Mouse (Mus musculus) right cerebral cortex, postnatal 4 days (tissue): ENCODE results near the gene Diablo.

Source experiments
- DNase-seq: peaks from one replicate; pipeline ENCODE4 v3.0.0-alpha.2; 2022

Gene Diablo

DNA sequence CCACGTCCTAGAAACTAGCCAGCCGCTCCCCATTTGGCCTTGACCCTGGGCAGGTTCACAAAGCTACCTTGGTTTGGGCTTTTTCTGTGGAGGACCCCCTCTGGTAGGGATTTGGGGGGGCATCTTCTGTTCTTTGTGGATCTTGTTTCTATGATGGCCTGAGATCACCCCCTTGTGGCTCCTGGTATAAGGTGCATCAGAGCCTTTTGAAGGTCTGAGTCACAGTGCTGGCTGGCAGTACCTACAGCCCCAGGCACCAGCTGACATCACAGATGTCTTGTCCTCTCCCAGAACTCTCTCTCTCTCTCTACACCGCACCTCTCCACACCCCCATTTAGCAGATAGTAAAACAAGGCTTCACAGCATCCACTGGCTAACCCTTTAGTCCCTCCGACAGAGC lies 24.3 kb downstream of the Diablo start:
- no peak for DNase-seq

DNA sequence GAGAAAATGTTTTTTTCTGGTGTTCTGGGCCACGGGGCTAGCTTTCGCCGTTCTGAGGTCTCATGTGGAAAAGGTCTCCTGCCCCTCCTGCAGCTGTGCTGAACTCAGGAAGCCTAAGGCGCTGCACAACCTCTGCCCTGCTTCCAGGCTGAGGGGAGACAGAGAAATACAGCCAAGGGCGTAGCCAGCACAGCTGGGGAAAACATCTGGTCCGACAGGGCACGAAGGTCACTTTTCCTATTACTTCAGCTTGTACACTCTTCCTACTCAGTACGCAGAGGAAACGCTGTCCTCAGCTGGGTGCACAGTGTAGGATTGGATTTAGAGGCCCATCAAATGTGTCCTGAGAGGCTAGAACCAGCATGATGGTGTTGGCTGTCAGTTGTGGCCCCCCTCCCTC lies 34.0 kb downstream of the Diablo start:
- no peak for DNase-seq

DNA sequence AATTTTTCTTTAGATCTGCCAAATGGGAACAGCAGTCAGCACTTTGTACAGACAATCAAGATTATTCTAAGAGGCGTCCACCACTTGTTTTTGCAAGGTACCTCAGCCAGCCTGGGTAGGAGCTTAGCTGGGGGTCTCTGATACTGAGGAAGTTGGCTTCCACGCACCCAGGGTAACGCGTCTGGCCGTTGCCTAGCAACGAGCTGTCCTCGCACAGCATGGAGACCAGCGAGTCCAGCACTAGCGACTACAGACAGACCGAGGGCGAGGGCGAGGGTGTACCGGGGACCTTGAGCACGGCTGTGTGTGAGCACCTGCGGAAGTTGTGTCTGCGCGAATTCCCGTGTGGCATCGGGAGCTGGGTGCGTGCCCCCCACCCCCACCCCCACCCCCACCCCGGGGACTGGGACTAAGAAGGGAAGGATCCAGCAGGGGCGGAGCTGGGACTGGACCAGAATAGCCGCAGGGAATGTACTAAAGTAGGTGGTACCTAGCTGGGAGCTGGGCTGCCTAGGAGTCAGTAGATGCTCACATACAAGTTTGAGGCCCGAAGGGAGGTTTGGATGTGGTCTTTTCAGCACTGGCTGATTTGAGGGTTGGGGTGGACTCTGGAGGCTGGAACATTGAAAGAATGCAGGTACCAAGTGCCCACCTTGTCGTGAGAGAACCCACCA lies 34.7 kb downstream of the Diablo start, which contains the start of the genes Lrrc43 and Il31:
Gene Lrrc43, plus strand, starts transcription at position 194 of the 674 bp plus-strand sequence.
Gene Il31, minus strand, starts transcription at position 378 of the 674 bp plus-strand sequence.
- DNase-seq = no peak

- DNase-seq = no peak
Observed at GRCm38 (mm10) chr5:123487659-123488395, 36.1 kb downstream of the Diablo start.

GRCm38 (mm10) chr5:123473817-123474216 lies 50.2 kb downstream of the Diablo start:
- DNase-seq = no peak

- no peak for DNase-seq
Observed at GRCm38 (mm10) chr5:123470784-123471400, 53.1 kb downstream of the Diablo start.

DNA sequence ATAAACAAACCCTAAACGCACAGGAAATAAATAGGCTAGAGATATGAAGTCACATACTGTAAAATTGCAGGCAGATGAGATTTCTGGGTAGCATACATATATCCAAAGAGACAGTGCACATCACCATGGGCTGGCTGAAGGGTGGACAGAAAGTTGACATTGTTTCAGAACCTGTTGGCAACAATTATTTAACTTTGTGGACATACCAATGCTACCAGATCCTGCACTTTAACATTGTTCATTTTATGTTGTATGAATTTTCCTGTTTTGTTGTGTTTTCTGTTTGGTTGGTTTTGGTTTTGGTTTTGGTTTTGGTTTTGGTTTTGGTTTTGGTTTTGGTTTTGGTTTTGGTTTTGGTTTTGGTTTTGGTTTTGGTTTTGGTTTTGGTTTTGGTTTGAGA lies 59.3 kb downstream of the Diablo start:
- no peak for DNase-seq

DNA sequence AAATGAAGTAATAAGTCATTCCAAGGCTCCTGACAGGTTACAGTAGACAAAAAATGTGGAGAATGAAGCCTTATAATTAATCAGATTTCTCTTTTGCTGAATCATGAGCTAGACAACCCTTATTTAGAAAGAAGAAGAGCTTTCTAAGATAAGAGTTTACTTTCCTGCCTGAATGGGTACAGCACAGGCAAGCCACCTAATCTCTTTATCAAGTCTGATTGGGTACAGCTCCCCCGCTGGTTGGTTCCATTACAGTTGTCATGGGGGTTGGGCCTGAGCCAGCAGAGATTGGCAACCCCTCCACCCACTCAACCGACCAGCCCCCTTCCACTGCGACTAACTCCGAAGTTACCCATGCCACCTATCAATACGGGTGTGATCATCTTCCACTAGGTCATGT lies 62.6 kb downstream of the Diablo start:
- no peak for DNase-seq
